Mouse (Mus musculus) lung, embryonic 16.5 days (tissue): ENCODE measurements around the gene Coro7. TPM values are rescaled to one million over a fixed set of nuclear protein-coding genes. Genes with fewer than 3 reads are reported as not detected.

Experiments
- polyA plus RNA-seq: library from polyadenylated mRNA; unstranded; fragments of >200 nt; fragmentation: Nextera tagmentation; extraction: Ambion mirVana; gene quantifications from 2 replicates; pipeline ENCODE4 v1.2.1, GENCODE M21; 2015

The Coro7 gene
- polyA plus RNA-seq, 1 experiment from 2014 or later, result 18.3 TPM

Other genes starting within 250 kb of the Coro7 start
- gene Srl, start 138.0 kb downstream of the Coro7 start, polyA plus RNA-seq, result 20.5 and 23.2 TPM in 2 replicates
- gene Tfap4, start 119.9 kb downstream of the Coro7 start, polyA plus RNA-seq, result 13.2 and 15.5 TPM in 2 replicates
- 21.3 and 23.7 TPM in 2 replicates for gene Glis2, start 85.1 kb downstream of the Coro7 start, polyA plus RNA-seq
- 89.9 and 96.2 TPM in 2 replicates for gene Pam16, start 54.8 kb downstream of the Coro7 start, polyA plus RNA-seq
- 28.5 and 30.4 TPM in 2 replicates for gene Vasn, start 39.8 kb downstream of the Coro7 start, polyA plus RNA-seq
- gene Dnaja3, start 39.8 kb downstream of the Coro7 start, polyA plus RNA-seq, result 61.3 and 61.9 TPM in 2 replicates
- 60.6 and 62.5 TPM in 2 replicates for gene Nmral1, start 39.6 kb upstream of the Coro7 start, polyA plus RNA-seq
- 110 and 114 TPM in 2 replicates for gene Hmox2, start 46.6 kb upstream of the Coro7 start, polyA plus RNA-seq
- gene Cdip1, start 110.5 kb upstream of the Coro7 start, polyA plus RNA-seq, result 90.4 and 93.4 TPM in 2 replicates
- gene 4930562C15Rik, start 155.6 kb upstream of the Coro7 start, polyA plus RNA-seq, result 0.62 and 1.4 TPM in 2 replicates
- gene Ubald1, start 200.5 kb upstream of the Coro7 start, polyA plus RNA-seq, result 38.2 and 43.1 TPM in 2 replicates
- 97.9 and 99.3 TPM in 2 replicates for gene Mgrn1, start 206.5 kb upstream of the Coro7 start, polyA plus RNA-seq